Mouse (Mus musculus): ENCODE results near the gene Fev.

The Fev gene

GRCm38 (mm10) chr1:74877199-74877598 lies 8.0 kb downstream of the Fev start:
- no peak for DNase-seq

- DNase-seq = no peak
These were observed 13.0 kb downstream of the Fev start for GRCm38 (mm10) chr1:74872218-74872617.

GRCm38 (mm10) chr1:74861783-74862182 lies 23.4 kb downstream of the Fev start:
- no peak for DNase-seq

- DNase-seq = no peak
These were observed 25.8 kb downstream of the Fev start for GRCm38 (mm10) chr1:74859223-74859984.

- DNase-seq = no peak
These were observed 26.4 kb downstream of the Fev start for GRCm38 (mm10) chr1:74858805-74859204.

- DNase-seq = peak; percentile 91
These were observed 27.0 kb downstream of the Fev start for GRCm38 (mm10) chr1:74858171-74858719.

GRCm38 (mm10) chr1:74857677-74858076 lies 27.5 kb downstream of the Fev start:
- no peak for DNase-seq

- DNase-seq = no peak
These were observed 28.0 kb downstream of the Fev start for GRCm38 (mm10) chr1:74857201-74857600.

- no peak for DNase-seq
These were observed 28.4 kb downstream of the Fev start for GRCm38 (mm10) chr1:74856791-74857190.

GRCm38 (mm10) chr1:74856439-74856720 lies 28.8 kb downstream of the Fev start:
- no peak for DNase-seq

GRCm38 (mm10) chr1:74855651-74856438 lies 29.4 kb downstream of the Fev start:
- DNase-seq = peak; percentile 44

- no peak for DNase-seq
These were observed 30.1 kb downstream of the Fev start for GRCm38 (mm10) chr1:74855156-74855555.

- DNase-seq = peak; percentile 93
These were observed 30.7 kb downstream of the Fev start, which contains the start of gene Cdk5r2 for GRCm38 (mm10) chr1:74854306-74855056. Cdk5r2 (plus strand) TSS chr1:74854934.

GRCm38 (mm10) chr1:74851001-74851775 lies 34.0 kb downstream of the Fev start:
- DNase-seq = peak; percentile 58

GRCm38 (mm10) chr1:74850251-74850650 lies 35.0 kb downstream of the Fev start:
- peak; percentile 80 for DNase-seq

GRCm38 (mm10) chr1:74848946-74849345 lies 36.3 kb downstream of the Fev start:
- DNase-seq = no peak

GRCm38 (mm10) chr1:74846341-74846740 lies 38.9 kb downstream of the Fev start:
- no peak for DNase-seq

GRCm38 (mm10) chr1:74843090-74843489 lies 42.1 kb downstream of the Fev start:
- DNase-seq = no peak

- DNase-seq = no peak
These were observed 52.0 kb downstream of the Fev start for GRCm38 (mm10) chr1:74833255-74833654.

All from right cerebral cortex, postnatal 25 days (tissue).